ENCODE assay signal across 12 mouse cellular contexts in the genomic region with DNA sequence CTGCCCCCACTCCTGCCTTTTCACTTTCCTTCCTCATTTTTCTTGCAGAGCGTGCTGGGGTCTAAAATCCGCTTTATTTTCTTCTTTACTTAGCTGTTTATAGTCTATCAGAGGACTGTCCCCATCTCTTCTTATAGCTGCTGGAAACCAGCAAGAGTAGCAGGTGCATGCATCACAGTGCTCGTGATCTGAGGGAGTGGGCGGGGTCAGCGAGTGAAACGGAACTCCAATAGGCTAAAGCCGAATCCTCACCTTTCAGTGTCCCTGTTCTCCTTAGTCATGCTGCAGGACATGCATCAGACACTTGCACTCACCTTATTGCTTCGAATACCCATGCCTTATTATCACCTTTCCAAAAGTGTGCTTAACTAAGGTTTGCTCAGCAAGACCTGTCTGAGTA.
DNase-seq lines count a peak whose midpoint lies in the region; ATAC-seq and TF ChIP-seq lines count a peak whose summit lies in the region.
"Had no signal": no experiment of that assay in that cellular context is flagged by ENCODE, and none has a peak within 500 bp of the region (broad histone marks: within the 10 kb centered on the region; RNA-seq: fewer than 3 reads in every experiment).

No protein-coding gene starts in this region.

- in situ Hi-C loops in ES-E14 (cut with MboI; ENCODE audit: low sequenced_read_pairs in 2 of 2, unreplicated experiment in 2 of 2): no loop called here

- no peaks in the 10 kb centered on the region for H3K9me3 ChIP-seq in heart, embryonic 11.5 days (replicated peaks; ENCODE audit: control insufficient read depth, low read length)
- no peaks in the 10 kb centered on the region for H3K9me3 ChIP-seq in ES-E14 (ENCODE audit: control insufficient read depth, insufficient read depth, low read depth, low read length)
- H3K9me3 ChIP-seq in hindbrain, embryonic 15.5 days: no peaks in the 10 kb centered on the region

- intact Hi-C loops in heart, adult 2 months (cut with DNase I): no loop called here
- intact Hi-C loops in left cerebral cortex, postnatal 10 days (cut with DNase I): no loop called here

- H3K9ac ChIP-seq in heart, embryonic 11.5 days (ENCODE audit: low read depth, low read length): no peak overlapping the region
- no peak overlapping the region for H3K9ac ChIP-seq in heart, adult 2 months (ENCODE audit: low read depth, low read length)
- H3K9ac ChIP-seq in ES-E14 (ENCODE audit: insufficient read depth, low read depth, low read length, poor library complexity, severe bottlenecking): no peak overlapping the region
- no peak overlapping the region for H3K9ac ChIP-seq in hindbrain, embryonic 15.5 days
- H3K9ac ChIP-seq: liver, embryonic 14.5 days had no signal

- H3K4me2 ChIP-seq in heart, embryonic 11.5 days: peak overlapping the region; percentile 32; the same call in 1 of the 2 replicates
- peak overlapping the region; percentile 46 for H3K4me2 ChIP-seq in hindbrain, embryonic 15.5 days

- no peak for ATAC-seq in heart, embryonic 11.5 days (replicated peaks; ENCODE audit: insufficient number of reproducible peaks, low FRiP score, low TSS enrichment)
- peak; percentile 67 for ATAC-seq in hindbrain, embryonic 15.5 days (ENCODE audit: low FRiP score, low read depth)

- DNase-seq in heart, adult 2 months: no peak
- DNase-seq in ES-E14 (ENCODE audit: low read depth, low spot score): peak; percentile 39
- DNase-seq in embryo, embryonic 9.5 days (ENCODE audit: extremely low spot score): peak; percentile 12
- no peak for DNase-seq in ovary, postnatal 10 days (ENCODE audit: low spot score)
- no peak for DNase-seq in left cerebral cortex, postnatal 10 days (ENCODE audit: extremely low spot score in 1 of 2, low spot score in 2 of 2)
- no peak for DNase-seq in adrenal gland, adult 2 months
- DNase-seq: adrenal gland, adult 8-10 months; heart, adult 18-20 months; thymus, adult 2 months had no signal

- no peak for TF ChIP-seq CTCF in heart, adult 2 months (IDR thresholded peaks at IDR 0.05)

- H3K4me3 ChIP-seq in heart, embryonic 11.5 days (ENCODE audit: low read depth, low read length): no peak overlapping the region
- no peak overlapping the region for H3K4me3 ChIP-seq in heart, adult 2 months
- no peak overlapping the region for H3K4me3 ChIP-seq in ES-E14 (ENCODE audit: insufficient read depth in 1 of 2, low read depth in 1 of 2, low read length in 2 of 2, poor library complexity in 1 of 2, severe bottlenecking in 1 of 2)
- H3K4me3 ChIP-seq in hindbrain, embryonic 15.5 days: 0 out of 2 replicates have a peak overlapping the region, but pooled peaks have one; percentile 2

- H3K79me2 ChIP-seq in heart, adult 2 months (replicated peaks; ENCODE audit: control insufficient read depth, insufficient read depth, low read length): no peaks in the 10 kb centered on the region

- no peaks in the 10 kb centered on the region for H3K27me3 ChIP-seq in heart, embryonic 11.5 days (ENCODE audit: control insufficient read depth, insufficient read depth, low read length)
- H3K27me3 ChIP-seq in heart, adult 2 months (ENCODE audit: control insufficient read depth, insufficient read depth, low read length): 0 out of 2 replicates have a peak, but pooled peaks cover 2% of the 10 kb centered on the region
- H3K27me3 ChIP-seq in hindbrain, embryonic 15.5 days: no peaks in the 10 kb centered on the region

- H3K4me1 ChIP-seq in heart, embryonic 11.5 days (ENCODE audit: control insufficient read depth, insufficient read depth, low read length): no peaks in the 10 kb centered on the region
- no peaks in the 10 kb centered on the region for H3K4me1 ChIP-seq in heart, adult 2 months (ENCODE audit: control insufficient read depth, insufficient read depth, low read length)
- peaks cover 0 to 3% of the 10 kb centered on the region in 2 experiments; a peak in 1 of 4 replicates for H3K4me1 ChIP-seq in ES-E14 (ENCODE audit: control insufficient read depth in 2 of 2, insufficient read depth in 2 of 2, low read length in 2 of 2, poor library complexity in 1 of 2)
- peaks cover 31% of the 10 kb centered on the region for H3K4me1 ChIP-seq in hindbrain, embryonic 15.5 days (replicated peaks)

- no peak for TF ChIP-seq POLR2A in heart, adult 2 months (IDR thresholded peaks at IDR 0.05; ENCODE audit: insufficient read depth, low read depth, low read length)

- H3K36me3 ChIP-seq in heart, embryonic 11.5 days (ENCODE audit: control insufficient read depth, insufficient read depth, low read length): no peaks in the 10 kb centered on the region
- no peaks in the 10 kb centered on the region for H3K36me3 ChIP-seq in heart, adult 2 months (ENCODE audit: control insufficient read depth, insufficient read depth, low read length)
- no peaks in the 10 kb centered on the region for H3K36me3 ChIP-seq in ES-E14 (ENCODE audit: control insufficient read depth, insufficient read depth, low read length, poor library complexity, severe bottlenecking)
- H3K36me3 ChIP-seq in hindbrain, embryonic 15.5 days: no peaks in the 10 kb centered on the region

- no peak overlapping the region for H3K27ac ChIP-seq in heart, embryonic 11.5 days (ENCODE audit: low read depth, low read length)
- H3K27ac ChIP-seq in heart, adult 2 months: no peak overlapping the region
- no peak overlapping the region for H3K27ac ChIP-seq in ES-E14 (ENCODE audit: insufficient read depth, low read depth, low read length, poor library complexity, severe bottlenecking)
- 0 out of 2 replicates have a peak overlapping the region, but pooled peaks have one; percentile 14 for H3K27ac ChIP-seq in hindbrain, embryonic 15.5 days (replicated peaks)
- H3K27ac ChIP-seq: liver, embryonic 14.5 days had no signal

- WGBS in heart, embryonic 11.5 days (ENCODE audit: insufficient replicate concordance): 9% methylated on average over 8 of the region's 8 CpGs
- 10% methylated on average over 8 of the region's 8 CpGs for WGBS in heart, adult 2 months
- WGBS in hindbrain, embryonic 15.5 days: 4% methylated on average over 8 of the region's 8 CpGs

- no peak for TF ChIP-seq EP300 in heart, adult 2 months (IDR thresholded peaks at IDR 0.05; ENCODE audit: insufficient read depth, low read depth, low read length)

TF ChIP-seq in ES-E14, 5 proteins besides CTCF, POLR2A, EP300 and RAD21:
- TF ChIP-seq ZNF384 (IDR thresholded peaks at IDR 0.05; ENCODE audit: low read depth, low read length) (no peak), HCFC1 (IDR thresholded peaks at IDR 0.05; ENCODE audit: borderline replicate concordance, insufficient read depth, low read length) (no peak), CHD2 (IDR thresholded peaks at IDR 0.05; ENCODE audit: low read depth, low read length) (no peak), MAFK (IDR thresholded peaks at IDR 0.05; ENCODE audit: insufficient read depth, low read depth, low read length) (peak; percentile 14; the same call in 1 of the 2 replicates), ZC3H11A (IDR thresholded peaks at IDR 0.05; ENCODE audit: borderline replicate concordance, low read depth, low read length) (no peak)
TF ChIP-seq in ES-E14: peak in this region for 1.

Comparison
In these comparisons a context has a peak if more than half of its experiments do, and no peak if none do; other contexts are left out.
1. DNase-seq: peak in ES-E14 (single experiment) and embryo, embryonic 9.5 days (single experiment); none in heart, adult 2 months (0 of 2), ovary, postnatal 10 days (single experiment), left cerebral cortex, postnatal 10 days (0 of 2) and adrenal gland, adult 2 months (single experiment).